Mouse (Mus musculus): Measurements from ENCODE around the gene C1galt1.

- TF ChIP-seq CTCF (IDR thresholded peaks at IDR 0.05; ENCODE audit: low read depth) (no peak), EP300 (optimal IDR thresholded peaks at IDR 0.05) (no peak)
Measured at GRCm38 (mm10) chr6:7848714-7849113, 4.1 kb downstream of the C1galt1 start.

Measured in stomach, postnatal 0 days (tissue).